Mouse (Mus musculus): ENCODE results near the gene Ms4a6d. TPM values are rescaled to one million over a fixed set of nuclear protein-coding genes. Genes with fewer than 3 reads are reported as not detected.

Ms4a6d gene
- polyA plus RNA-seq, 1 experiment: 1.7 TPM

DNA sequence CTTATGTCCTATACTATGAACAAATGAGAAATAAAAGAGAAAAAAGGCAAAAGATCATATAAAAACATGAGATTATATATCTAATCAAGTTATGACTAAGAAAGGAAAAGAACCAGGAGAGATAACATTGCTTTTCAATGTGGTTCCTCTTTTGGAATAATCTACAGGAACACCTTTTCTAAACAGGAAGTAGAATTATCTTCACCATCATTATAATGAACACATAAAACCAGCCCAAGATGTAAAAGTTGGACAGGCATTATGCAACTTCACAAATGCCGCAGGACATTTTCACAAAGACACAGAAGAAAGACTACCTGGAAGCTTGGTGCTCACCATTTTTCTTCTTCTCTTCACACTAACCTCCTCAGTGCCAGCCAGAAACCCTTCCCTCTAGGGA is 8.4 kb upstream of the Ms4a6d start:
- H3K27ac ChIP-seq (ENCODE audit: insufficient read depth, low read depth, low read length): no peak overlapping the region
- no peak overlapping the region for H3K4me3 ChIP-seq (ENCODE audit: low read depth, low read length)
- H3K4me1 ChIP-seq (ENCODE audit: control insufficient read depth, insufficient read depth, insufficient read length, low read length): no peaks in the 10 kb centered on the region
- WGBS: 86% methylated on average over 1 of the region's 1 CpGs
- no peaks in the 10 kb centered on the region for H3K36me3 ChIP-seq (ENCODE audit: control insufficient read depth, insufficient read depth, low read length)
- no peaks in the 10 kb centered on the region; the same call in 1 of the 2 replicates for H3K27me3 ChIP-seq (ENCODE audit: control insufficient read depth, insufficient read depth, low read length)
- TF ChIP-seq CTCF (IDR thresholded peaks at IDR 0.05; ENCODE audit: extremely low read depth, insufficient read length, insufficient replicate concordance, low read depth, low read length) (no peak), POLR2A (IDR thresholded peaks at IDR 0.05; ENCODE audit: low read depth, low read length) (no peak)

- Histone ChIP-seq H3K27ac (ENCODE audit: insufficient read depth, low read depth, low read length) (no peak overlapping the region), H3K27me3 (ENCODE audit: control insufficient read depth, insufficient read depth, low read length) (no peaks in the 10 kb centered on the region; the same call in 1 of the 2 replicates), H3K4me1 (ENCODE audit: control insufficient read depth, insufficient read depth, insufficient read length, low read length) (no peaks in the 10 kb centered on the region), H3K4me3 (ENCODE audit: low read depth, low read length) (no peak overlapping the region), H3K36me3 (ENCODE audit: control insufficient read depth, insufficient read depth, low read length) (no peaks in the 10 kb centered on the region)
- WGBS: 34% methylated on average over 2 of the region's 2 CpGs
- TF ChIP-seq CTCF (IDR thresholded peaks at IDR 0.05; ENCODE audit: extremely low read depth, insufficient read length, insufficient replicate concordance, low read depth, low read length) (no peak), POLR2A (IDR thresholded peaks at IDR 0.05; ENCODE audit: low read depth, low read length) (no peak)
Measured at GRCm38 (mm10) chr19:11612293-11612692, 7.6 kb upstream of the Ms4a6d start.

GRCm38 (mm10) chr19:11611541-11611945 is 6.9 kb upstream of the Ms4a6d start:
- Histone ChIP-seq H3K27ac (ENCODE audit: insufficient read depth, low read depth, low read length) (no peak overlapping the region), H3K4me1 (ENCODE audit: control insufficient read depth, insufficient read depth, insufficient read length, low read length) (no peaks in the 10 kb centered on the region), H3K4me3 (ENCODE audit: low read depth, low read length) (no peak overlapping the region), H3K27me3 (ENCODE audit: control insufficient read depth, insufficient read depth, low read length) (no peaks in the 10 kb centered on the region; the same call in 1 of the 2 replicates), H3K36me3 (ENCODE audit: control insufficient read depth, insufficient read depth, low read length) (no peaks in the 10 kb centered on the region)
- 17% methylated on average over 6 of the region's 6 CpGs for WGBS
- TF ChIP-seq POLR2A (IDR thresholded peaks at IDR 0.05; ENCODE audit: low read depth, low read length) (no peak), CTCF (IDR thresholded peaks at IDR 0.05; ENCODE audit: extremely low read depth, insufficient read length, insufficient replicate concordance, low read depth, low read length) (peak; percentile 44; the same call in 1 of the 2 replicates)

- H3K36me3 ChIP-seq (ENCODE audit: control insufficient read depth, insufficient read depth, low read length): no peaks in the 10 kb centered on the region
- no peak overlapping the region for H3K4me3 ChIP-seq (ENCODE audit: low read depth, low read length)
- no peaks in the 10 kb centered on the region for H3K4me1 ChIP-seq (ENCODE audit: control insufficient read depth, insufficient read depth, insufficient read length, low read length)
- no peaks in the 10 kb centered on the region for H3K27me3 ChIP-seq (ENCODE audit: control insufficient read depth, insufficient read depth, low read length)
- H3K27ac ChIP-seq (ENCODE audit: insufficient read depth, low read depth, low read length): no peak overlapping the region
- TF ChIP-seq CTCF (IDR thresholded peaks at IDR 0.05; ENCODE audit: extremely low read depth, insufficient read length, insufficient replicate concordance, low read depth, low read length): no peak
- TF ChIP-seq POLR2A (IDR thresholded peaks at IDR 0.05; ENCODE audit: low read depth, low read length): no peak
- WGBS: 0% methylated on average over 1 of the region's 1 CpGs
Measured at GRCm38 (mm10) chr19:11608172-11608571, 3.5 kb upstream of the Ms4a6d start.

DNA sequence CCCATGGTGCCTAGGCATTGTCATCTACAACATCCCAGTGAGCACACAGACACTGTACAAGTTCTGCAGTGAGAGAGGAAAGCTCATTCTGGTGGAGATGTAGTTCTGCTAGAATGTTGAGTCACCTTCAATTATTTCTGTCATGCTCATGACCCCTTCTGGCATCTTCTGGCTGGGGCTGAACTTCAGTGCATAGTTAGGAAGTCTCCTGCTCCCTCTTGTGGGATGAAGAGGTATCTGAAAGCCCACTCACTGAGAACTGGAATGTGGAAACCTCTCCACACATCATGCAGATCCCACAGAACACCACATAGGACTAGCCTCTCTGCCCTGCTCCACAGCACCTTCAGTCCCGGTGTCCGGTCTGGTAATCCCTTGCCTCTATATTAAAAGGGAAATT is 2.6 kb downstream of the Ms4a6d start:
- Histone ChIP-seq H3K36me3 (ENCODE audit: control insufficient read depth, insufficient read depth, low read length) (no peaks in the 10 kb centered on the region), H3K27ac (ENCODE audit: insufficient read depth, low read depth, low read length) (no peak overlapping the region), H3K4me1 (ENCODE audit: control insufficient read depth, insufficient read depth, insufficient read length, low read length) (no peaks in the 10 kb centered on the region), H3K4me3 (ENCODE audit: low read depth, low read length) (no peak overlapping the region), H3K27me3 (ENCODE audit: control insufficient read depth, insufficient read depth, low read length) (no peaks in the 10 kb centered on the region)
- TF ChIP-seq CTCF (IDR thresholded peaks at IDR 0.05; ENCODE audit: extremely low read depth, insufficient read length, insufficient replicate concordance, low read depth, low read length) (peak; percentile 37; the same call in 1 of the 2 replicates), POLR2A (IDR thresholded peaks at IDR 0.05; ENCODE audit: low read depth, low read length) (no peak)
- WGBS: 76% methylated on average over 2 of the region's 2 CpGs

DNA sequence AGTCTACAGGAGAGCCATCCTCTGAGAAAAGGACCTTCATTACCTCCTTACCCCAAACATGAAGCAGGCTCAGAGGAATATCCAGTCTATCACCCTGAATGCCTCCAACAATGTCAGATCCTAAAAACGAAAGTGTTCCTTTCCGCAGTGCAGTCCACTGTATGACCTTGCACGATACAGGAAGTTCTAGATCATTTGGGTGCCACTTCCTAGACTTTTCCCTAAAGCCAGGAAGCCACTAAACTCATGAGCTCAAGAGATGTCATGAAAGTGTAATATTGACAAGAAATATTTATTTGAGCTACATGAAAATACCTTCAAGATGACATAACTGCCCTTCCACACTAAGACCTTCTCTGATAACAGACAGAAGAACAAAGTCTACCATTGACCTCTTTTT is 3.3 kb downstream of the Ms4a6d start:
- 77% methylated on average over 3 of the region's 3 CpGs for WGBS
- H3K36me3 ChIP-seq (ENCODE audit: control insufficient read depth, insufficient read depth, low read length): no peaks in the 10 kb centered on the region
- H3K27ac ChIP-seq (ENCODE audit: insufficient read depth, low read depth, low read length): no peak overlapping the region
- no peak overlapping the region for H3K4me3 ChIP-seq (ENCODE audit: low read depth, low read length)
- no peaks in the 10 kb centered on the region for H3K27me3 ChIP-seq (ENCODE audit: control insufficient read depth, insufficient read depth, low read length)
- no peak for TF ChIP-seq CTCF (IDR thresholded peaks at IDR 0.05; ENCODE audit: extremely low read depth, insufficient read length, insufficient replicate concordance, low read depth, low read length)
- TF ChIP-seq POLR2A (IDR thresholded peaks at IDR 0.05; ENCODE audit: low read depth, low read length): no peak
- no peaks in the 10 kb centered on the region for H3K4me1 ChIP-seq (ENCODE audit: control insufficient read depth, insufficient read depth, insufficient read length, low read length)

- WGBS: 55% methylated on average over 2 of the region's 2 CpGs
Measured at GRCm38 (mm10) chr19:11589891-11590449, 14.7 kb downstream of the Ms4a6d start.

More at GRCm38 (mm10) chr19:11589891-11590449, 14.7 kb downstream of the Ms4a6d start:
- Histone ChIP-seq H3K36me3 (ENCODE audit: control insufficient read depth, insufficient read depth, low read length) (no peaks in the 10 kb centered on the region), H3K4me3 (ENCODE audit: low read depth, low read length) (no peak overlapping the region), H3K27ac (ENCODE audit: insufficient read depth, low read depth, low read length) (no peak overlapping the region), H3K27me3 (ENCODE audit: control insufficient read depth, insufficient read depth, low read length) (no peaks in the 10 kb centered on the region), H3K4me1 (ENCODE audit: control insufficient read depth, insufficient read depth, insufficient read length, low read length) (peaks cover 2% of the 10 kb centered on the region; the same call in 1 of the 2 replicates)
- no peak for TF ChIP-seq POLR2A (IDR thresholded peaks at IDR 0.05; ENCODE audit: low read depth, low read length)
- TF ChIP-seq CTCF (IDR thresholded peaks at IDR 0.05; ENCODE audit: extremely low read depth, insufficient read length, insufficient replicate concordance, low read depth, low read length): no peak

Data from small intestine, adult 2 months (tissue).